Mouse (Mus musculus) ovary, adult 18-20 months (tissue): Measurements from ENCODE around the gene Sh3bgrl2.

Source experiments
- DNase-seq: peaks from one replicate; pipeline ENCODE4 v3.0.0; 2022; ENCODE audit warnings: low spot score, mixed read lengths

Sh3bgrl2 gene

DNA sequence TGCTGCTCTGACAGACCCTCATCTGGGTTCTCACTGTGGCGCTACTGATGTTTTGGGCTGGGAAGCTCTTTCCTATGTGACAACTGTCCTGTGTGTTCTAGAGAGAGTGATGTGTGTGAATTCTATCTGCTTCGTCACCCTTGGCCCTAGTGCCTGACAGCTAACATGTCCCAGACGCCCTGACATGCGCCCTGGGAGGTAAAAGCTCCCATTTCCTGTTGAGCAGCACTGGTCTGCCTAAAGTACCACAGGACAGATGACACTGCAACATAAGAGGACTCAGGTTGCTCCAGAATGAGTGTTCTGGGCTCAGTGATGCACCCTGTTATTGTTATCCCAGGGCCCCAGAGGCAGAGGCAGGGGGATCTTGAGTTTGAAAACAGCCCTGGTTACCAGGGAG, 12.5 kb downstream of the Sh3bgrl2 start:
- DNase-seq: no peak

DNA sequence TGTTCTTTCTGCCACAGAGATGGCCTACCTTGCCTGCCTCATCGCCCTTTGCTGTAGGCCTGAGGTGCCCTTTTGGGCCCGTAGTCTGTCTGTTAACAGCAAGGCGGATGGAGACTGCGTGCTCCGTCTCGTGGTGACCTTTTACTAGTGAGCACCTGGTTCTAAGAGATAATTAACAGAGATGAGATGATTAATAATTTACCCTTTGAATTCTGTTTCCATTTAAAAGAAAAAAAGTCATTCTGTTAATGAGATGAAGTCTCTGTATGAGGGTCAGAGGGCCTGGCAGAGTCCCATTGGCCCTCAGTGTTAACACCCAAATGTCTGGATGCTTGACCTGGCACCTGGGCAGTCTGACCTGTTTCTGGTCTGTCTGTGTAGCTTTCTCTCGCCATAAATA, 14.8 kb downstream of the Sh3bgrl2 start:
- DNase-seq: no peak

DNA sequence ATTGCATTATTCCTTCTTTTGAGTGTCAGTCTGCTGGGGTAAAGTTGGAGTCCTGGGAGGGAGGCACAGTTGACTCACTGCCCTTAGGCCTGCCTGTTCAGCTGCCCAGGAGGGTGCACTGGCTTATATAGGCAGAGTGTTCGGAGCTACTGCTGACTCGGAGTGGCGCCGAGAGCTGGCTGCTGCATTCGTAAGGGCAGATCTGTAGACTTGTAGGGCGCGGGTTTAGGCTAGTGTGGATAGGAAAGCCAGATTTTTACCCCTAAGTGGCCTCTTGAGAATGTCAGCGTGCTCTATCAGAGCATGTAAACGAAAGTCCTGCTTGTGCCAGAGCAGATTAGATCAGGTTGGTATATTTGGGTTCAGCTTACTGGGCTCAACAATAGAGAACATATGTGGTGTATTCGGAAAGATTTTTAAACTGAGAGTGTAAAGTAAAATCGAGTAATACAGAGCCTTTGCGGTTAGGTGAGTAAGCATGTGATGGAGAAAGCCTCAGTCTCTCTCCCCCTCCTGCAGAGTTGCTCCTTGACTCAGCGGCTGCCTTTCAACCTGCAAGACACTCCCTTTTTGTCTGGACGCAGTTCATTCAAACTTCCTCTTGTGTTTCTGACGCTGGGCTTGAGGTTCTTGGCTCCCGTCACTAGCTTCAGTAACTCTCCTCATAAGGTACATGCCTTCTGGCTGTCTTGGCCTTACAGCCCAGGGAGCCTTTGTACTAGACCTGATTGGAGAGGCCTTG, 15.9 kb downstream of the Sh3bgrl2 start:
- no peak for DNase-seq

DNA sequence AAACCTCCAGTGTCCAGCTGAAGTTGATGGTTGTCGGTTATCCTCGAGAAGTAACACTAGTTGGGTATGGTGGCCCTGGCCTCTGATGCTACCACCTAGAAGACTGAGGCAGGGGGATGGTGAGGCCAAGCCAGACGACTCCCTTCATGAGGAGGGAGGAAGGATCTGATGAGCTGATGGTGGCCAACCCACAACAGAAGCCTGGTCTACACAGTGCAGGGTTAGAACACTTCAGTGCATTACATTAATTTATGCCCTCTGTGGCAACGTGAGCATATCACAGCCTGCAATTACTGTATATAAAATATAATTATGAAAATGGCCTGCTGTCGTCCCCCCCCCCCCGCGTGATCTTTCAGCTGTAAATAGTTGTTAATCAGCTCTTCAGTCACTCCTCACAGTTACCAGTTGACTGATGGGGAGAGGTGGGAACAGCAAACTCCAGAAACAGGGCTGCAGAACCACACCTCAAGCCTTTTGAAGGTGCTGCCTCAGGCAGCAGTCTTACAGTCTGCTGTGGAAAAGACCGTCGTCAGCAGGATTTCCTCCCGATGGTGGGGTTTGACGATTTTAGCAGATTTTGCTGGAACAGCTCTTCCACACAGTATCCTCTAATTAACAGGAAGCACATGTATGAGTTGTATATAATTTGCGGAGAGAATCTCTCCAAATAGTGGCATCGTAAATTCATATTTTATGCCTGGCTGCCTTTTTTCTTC, 17.0 kb downstream of the Sh3bgrl2 start:
- DNase-seq: no peak

DNA sequence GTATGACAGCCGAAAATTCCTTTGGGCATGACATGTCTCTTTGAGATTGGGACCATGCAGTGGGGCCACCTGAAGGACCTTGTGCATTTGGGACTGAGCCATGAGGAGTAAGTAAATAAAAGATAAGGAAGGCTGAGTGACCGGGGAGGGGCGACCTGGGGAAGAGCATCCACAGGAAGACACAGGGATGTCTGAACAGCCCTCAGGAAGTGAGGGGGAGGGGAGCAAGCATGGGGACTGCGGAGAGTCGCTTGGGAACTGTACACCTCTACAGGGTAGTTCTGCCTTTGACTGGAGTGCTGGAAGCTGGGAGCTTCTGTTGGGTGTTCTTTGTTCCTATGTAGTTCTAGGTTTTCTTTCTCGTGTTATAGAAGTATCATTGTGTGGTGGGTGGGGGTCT, 18.0 kb downstream of the Sh3bgrl2 start:
- DNase-seq: no peak

DNA sequence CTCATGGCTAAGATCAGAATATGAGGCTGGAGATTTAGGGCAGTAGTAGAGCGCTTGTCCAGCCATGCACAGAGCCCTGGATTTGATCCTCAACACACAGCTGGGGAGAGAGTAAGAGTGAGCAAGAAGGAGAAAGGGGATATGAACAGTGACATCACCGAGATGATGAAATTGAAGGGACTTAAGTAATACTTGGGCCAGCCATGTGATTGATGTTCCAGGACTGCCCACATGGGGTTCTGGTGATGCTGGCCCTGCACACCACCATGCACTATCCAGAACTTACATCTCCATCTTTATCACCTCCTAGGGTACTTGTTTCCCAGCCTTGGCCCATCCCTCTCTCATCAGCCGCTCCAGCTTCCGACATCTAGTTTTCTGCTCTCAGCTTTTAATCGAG, 20.0 kb downstream of the Sh3bgrl2 start:
- no peak for DNase-seq

DNA sequence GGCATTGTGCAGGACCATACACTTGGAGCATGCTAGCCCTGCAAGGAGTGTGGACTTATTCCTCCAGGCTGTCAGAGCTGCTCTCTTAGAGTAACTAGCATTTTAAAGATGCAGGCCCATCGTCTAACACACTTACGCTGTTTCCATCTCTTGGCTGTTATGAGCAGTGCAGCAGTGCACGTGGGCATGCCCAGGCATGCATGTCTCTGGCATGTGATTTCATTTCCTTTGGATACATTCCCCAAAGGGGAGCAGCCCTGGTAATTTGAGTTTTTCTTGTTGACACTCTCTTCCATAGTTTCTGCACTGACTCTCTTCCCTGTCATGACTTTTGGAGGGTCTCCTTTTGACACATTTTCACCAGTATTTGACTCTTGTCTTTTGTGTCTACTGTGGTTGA, 20.8 kb downstream of the Sh3bgrl2 start:
- no peak for DNase-seq

DNA sequence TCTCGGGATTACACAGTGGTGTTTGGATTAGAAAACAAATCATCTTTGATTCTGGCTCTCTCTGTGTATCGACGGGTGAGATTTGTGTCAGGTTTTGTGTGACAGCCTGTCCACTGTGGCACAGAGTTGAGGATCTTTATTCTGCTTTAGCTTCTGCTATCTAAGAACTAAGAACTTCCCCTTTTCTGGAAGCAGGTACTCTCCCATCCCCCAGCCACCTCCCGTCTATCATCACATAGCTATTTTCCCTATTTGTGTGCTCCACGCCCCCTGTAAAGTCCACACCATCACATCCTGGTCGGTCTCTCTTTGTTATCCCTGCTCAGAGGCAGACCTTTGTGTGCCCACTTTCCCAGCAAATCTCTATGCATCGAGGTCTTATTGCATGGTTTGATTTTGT, 21.8 kb downstream of the Sh3bgrl2 start:
- no peak for DNase-seq

DNA sequence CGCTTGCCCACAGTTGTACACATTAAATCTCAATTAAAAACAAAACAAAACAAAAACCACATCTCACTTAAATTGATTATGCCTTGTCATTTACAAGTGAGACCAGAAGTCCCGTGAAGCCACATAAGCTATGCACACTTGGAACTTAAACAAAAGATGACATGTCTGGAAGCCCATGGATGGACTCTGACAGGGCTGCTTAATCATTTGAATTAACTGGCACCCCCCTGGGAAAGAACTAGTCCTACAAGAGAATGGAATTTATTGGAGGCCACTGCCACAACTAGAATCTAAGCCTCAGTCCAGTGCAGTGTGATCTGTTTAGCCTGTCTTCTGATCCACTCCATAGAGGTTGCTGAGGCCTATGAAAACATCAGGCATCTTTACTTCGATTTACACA, 23.2 kb downstream of the Sh3bgrl2 start:
- no peak for DNase-seq

DNA sequence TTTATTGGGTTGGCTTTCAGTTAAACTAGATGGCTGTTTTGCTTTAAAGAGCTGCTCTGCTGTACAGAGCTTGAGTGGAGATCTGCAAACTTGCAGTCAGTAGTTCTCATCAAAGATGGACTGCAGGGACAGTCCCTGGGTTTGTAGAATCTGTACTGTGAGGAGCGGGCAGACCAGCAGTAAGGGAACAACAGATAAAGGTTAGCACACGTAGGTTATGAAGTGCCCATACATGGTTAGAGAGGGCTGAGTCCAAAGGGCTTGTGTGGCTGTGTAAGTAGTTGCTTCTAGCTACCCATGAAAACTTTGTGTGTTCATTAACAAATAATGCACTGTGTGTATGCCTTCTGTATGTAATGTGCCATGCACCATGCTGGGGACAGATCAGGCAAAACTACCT, 24.2 kb downstream of the Sh3bgrl2 start:
- DNase-seq: no peak

DNA sequence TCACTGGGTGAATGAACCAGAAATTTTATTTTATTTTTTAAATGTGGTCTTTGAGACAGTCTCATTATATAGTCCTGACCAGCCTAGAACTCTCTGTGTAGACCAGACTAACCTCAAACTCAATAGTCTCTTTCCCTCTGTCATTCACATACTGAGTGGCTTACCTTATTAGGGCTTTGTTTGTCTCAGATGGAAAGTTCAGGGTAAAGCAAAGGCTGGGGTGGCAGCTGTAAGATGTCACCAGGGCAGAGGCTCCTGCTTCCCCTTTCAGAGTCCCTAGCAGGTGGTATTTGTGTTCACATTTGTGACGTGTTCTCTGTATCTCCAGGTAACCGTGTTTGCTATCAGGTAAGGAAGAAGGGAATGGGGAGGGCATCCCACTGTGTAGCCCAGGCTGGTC, 24.7 kb downstream of the Sh3bgrl2 start:
- DNase-seq: no peak

DNA sequence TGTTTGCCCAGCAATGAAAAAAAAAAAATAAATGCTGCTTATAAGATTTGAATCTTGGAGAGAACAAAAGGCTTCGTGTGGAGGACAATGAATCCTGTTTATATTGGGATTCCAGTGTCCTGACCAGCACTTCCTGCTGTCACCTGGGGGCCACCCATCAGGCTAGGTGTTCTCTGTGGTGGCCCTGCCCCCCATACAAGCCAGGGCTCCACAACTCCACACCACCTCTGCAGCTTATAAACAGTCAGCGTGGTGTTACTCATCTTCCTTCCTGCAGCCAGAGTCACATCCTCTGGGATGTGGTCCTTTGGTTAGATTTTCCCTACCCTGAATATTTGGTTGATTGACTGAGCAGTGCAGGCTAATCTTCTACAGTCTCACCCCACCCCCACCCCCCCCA, 25.5 kb downstream of the Sh3bgrl2 start:
- no peak for DNase-seq

DNA sequence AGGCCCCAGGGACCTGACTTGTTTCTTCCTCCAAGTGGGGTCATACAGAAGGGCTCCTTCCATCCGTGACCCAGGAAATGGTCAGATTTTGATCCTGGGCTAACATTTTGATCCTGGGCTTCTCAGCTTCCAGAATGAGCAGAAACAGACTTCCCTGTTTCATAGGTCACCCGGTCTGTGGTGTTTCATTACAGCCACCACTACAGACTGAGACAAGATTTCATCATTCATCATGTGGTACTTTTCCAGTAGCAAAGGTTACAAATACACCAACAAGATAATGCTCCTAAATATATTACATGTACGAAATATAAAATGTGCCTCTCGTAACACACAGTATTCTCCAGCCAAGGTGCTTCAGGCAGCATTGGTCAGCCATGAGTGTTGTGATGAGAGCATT, 27.3 kb downstream of the Sh3bgrl2 start:
- DNase-seq: no peak

DNA sequence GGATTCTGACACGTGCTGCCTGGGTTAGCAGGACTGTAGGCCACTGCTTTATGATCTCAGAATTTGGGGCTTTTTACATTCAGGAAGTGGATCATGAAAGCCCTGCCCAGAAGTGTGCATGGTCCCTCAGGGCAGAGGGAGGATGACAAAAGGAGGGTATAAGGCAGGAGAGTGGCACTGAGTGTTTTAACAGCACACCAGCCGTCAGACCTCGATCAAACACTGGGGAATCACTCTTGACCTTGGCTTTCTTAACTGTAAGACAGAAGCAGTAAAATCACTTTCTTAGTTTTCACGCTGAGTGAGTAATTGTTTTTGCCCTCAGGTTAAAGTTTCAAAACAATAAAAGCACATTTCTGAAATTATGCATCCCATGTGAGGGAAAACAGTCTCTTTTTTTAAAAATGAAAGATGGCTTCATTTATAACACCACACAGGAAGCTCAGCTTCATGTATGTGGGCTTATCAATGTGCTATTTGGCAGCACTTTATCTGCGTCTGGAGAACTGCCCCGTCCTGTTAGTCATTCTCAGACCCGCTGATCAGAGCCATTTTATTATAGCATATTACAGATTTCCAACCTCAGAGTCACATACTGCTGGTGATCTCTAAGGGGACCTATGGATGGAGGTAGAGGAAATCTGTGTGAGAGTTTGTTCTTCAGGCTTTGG, 28.0 kb downstream of the Sh3bgrl2 start:
- DNase-seq: no peak

DNA sequence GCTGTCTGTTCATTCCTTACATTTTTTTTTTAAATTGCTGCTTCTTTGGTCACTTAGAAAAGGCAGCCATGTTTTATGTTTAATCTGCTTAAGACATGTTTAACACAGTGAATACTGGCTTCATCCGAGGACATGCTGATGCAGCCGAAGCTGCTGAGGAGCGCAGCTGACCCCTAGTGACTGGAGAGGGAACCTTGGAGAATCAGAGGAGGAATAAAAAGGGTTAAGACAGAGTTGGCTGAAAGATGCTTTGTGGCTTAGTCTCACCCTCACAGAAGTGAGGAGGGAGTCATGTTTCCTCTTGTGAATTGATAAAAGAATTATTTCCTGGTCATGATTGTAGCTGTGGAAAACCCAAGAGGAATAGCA, 28.5 kb downstream of the Sh3bgrl2 start:
- DNase-seq: no peak

DNA sequence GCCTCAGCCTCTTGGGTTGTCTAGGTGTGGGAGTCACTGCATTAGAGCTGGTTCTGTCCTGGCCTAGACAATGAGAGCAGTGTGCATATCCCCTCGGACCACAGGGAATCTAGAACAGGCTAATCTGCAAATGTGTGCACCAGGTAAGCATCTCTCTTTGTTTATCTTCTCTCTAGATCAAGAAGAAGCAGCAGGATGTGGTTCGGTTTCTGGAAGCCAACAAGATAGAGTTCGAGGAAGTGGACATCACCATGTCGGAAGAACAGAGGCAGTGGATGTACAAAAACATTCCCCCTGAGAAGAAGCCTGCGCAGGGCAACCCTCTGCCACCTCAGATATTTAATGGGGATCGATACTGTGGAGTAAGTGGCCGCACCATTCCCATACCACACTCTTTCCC, 29.1 kb downstream of the Sh3bgrl2 start:
- no peak for DNase-seq

DNA sequence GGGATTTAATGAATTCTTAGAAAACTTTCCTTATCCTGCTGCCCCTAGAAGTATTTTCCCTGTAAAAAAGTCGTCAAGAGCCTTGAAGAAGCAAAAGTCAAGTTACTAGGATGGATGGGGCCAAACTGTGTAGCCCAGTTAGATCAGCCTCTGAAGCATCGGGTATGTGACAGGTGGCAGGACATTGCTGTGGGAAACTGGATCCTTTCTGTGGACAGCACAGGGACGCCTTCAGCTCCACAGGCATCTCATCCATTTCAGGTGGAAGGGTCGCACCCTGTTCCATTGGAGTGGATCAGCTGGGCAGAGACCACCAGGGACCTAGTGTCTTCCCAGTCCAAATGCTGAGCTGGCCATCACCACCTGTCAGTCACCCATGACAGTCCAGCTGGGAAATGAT, 30.9 kb downstream of the Sh3bgrl2 start:
- no peak for DNase-seq

DNA sequence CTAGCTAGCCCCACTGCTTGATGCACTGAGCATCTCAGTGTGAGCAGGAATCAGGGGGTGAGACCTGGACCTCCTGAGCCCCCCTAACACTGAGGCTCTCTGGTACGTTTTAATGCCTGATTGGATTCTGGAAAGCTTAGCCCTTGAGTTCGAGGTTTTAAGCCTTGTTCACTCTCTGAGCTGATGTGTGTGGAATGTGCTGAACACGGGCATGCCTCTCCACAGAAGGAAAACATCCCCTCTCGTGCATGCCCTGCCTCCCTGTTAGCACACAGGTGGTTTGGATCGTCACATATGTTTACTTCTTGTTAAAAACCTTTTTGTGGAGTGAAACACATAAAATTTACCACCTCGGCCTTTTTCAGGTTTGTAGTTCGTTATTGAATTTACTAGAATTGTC, 34.6 kb downstream of the Sh3bgrl2 start:
- DNase-seq: no peak

DNA sequence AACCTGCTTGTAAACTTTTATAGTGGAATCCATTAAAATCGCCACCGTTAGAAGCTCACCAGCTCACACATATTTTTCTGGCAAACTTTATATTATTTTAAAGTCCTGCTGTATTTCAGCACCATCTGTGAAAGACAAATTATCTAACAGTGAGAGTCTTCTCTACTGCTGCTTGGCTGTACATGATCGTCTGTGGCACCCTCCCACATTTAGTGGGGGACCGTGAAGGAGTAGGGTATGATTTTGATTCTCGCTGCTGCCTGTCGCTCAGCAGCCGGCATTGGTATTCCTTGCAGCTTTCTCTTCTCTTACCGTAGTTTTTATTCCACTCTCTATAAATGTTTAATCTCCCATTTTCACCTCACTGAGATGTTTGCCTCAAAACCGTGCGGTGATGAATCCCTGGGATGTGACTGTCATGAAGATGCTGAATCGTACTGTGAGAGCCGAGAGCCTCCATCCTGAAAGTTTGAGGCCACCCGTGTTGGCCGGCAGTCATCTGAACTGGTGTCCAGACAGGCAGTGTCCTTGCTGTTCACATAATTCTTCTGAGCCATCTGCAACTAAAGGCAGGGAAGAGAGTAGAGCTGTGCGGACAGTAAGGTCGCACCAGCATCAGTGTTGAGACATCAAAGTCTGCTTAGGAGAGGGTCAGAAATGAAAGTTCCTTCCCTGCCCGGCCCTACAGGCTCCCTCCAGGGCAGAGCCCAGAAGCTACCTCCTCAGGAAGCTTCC, 38.4 kb downstream of the Sh3bgrl2 start:
- no peak for DNase-seq

DNA sequence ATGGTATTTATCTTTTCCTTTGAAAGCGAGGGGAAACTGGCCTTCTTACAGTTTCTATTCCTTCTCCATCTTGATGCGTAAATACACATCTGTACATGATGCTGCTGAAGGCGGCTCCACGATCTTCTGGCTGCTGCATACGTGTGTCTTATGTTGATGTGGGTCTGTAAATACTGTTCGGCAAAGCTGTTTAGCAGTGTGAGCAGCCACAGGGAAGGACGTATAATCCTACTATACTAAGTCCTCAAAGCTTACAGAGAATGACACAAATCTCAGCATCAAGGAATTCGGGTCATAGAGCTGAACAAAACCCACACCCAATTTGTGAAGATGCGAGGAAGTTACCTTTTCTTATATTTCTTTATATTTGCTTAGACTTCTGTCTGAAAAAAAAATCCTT, 39.0 kb downstream of the Sh3bgrl2 start:
- DNase-seq: no peak

DNA sequence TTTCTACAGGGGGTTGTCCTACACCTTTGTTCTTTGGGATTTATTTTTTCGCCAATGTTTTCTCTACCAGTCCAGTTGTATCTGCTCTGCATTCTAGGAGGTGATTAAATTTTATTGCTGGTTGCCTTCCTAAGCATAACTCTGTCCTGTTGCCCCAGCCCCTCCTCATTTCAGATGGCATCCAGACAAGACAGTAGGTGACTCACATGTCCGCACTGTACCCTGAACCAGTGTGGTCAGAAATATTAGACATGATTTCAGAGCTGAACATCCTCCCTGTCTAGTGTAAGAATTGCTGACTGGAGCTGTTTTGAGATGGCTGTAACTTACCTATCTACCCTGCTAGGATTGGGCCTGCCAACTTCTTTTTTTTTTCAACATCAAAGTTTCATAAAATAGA, 40.9 kb downstream of the Sh3bgrl2 start:
- no peak for DNase-seq

DNA sequence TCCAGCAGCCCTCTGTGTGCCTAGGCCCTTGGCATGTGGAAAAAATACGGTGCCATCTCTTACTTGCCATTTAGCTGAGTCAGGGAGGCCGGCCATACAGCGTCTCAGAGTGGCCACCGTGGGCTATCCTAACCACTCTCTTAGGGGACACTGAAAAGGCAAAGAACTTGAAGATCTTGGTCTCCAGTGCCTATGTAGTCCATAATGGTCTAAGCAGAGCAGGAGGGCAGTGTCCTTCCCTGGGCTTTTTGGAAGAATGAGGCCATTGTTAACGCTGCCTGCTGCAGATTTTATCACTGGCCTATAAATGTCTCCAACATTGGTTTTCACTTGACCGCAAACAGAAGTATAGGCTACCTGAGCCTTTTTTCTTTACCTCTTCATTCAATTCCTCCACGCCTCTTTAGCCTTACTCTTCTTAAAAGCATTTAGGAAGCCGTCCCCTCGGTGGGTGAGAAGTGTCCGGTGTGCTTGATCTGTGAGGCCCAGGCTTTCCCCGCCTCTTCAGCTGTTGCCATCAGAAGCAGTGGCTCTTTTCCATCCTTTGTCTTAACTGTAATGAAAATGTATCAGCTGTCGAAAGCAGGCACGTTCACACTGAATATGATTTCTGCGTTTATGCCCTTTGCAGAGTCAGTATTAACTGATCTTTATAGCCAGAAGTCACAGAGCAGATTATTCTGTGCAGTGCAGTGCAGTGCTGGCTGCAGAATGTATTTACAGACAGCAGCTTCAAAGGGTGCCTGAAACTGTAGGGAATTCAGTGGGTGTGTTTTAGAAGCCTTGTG, 41.7 kb downstream of the Sh3bgrl2 start:
- DNase-seq: no peak
